Mouse (Mus musculus) spleen, postnatal 10 days (tissue): ENCODE measurements around the gene Gm21973.

Experiments used
- DNase-seq, 2 experiments: peaks; one replicate each; pipeline ENCODE4 v3.0.0; 2021 to 2022; ENCODE audit warnings: low spot score in 2 of 2

Gene Gm21973

DNA sequence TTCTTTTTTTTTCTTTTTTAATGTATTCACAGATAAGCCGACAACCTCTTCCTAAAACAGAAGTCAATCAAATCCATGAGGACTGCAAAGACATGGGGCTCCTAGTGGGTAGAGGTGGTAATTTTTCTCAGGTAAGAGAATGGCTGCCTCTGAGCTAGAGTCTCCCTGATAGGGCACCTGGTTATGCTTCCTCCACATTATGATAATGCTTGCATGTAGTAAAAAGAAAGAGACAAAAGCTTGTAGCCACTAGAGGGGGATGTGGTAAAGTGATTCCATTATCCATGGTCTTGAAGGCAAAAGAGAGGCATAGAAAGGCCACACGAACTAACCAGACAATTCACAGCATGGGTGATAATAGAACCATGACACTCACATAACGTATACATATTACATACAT lies 75.2 kb downstream of the Gm21973 start:
- DNase-seq = no peak

DNA sequence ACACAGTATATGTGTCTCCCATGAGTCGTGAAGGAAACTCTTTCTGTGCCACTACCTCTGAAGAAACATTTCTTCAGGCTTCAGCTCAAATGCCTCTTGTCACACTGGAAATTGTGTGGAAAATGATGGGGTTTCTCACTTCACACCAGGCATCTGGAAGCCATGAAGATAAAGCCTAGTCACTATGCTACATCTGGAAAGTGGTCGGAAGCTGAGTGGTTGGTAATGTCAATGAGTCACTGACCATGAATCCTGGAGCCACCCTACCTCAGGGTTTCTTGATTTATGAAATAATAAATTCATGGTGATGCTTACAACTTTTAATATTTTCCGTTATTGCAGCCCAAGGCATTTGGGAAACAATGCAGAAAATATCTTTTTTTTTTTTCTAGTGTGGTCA lies 84.7 kb downstream of the Gm21973 start:
- no peak for DNase-seq

DNA sequence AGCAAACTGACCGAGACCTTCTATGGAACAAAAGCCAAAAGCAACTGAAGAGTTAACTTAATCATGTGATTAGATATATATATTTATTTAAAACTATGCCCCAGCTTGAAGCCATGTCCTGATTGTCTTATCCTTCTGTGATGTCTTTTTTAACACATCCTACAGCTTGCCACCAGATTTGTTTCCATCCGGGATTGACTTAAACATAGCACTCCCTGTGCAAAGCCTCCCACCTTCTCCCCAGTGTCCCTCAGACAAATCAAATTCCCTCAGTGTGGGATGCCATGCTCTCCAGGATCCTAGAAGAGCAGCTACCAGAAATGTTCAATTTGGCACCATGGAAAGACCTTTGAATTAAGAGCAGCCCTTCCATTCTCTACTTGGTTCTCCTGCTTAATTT lies 85.7 kb downstream of the Gm21973 start:
- no peak for DNase-seq

DNA sequence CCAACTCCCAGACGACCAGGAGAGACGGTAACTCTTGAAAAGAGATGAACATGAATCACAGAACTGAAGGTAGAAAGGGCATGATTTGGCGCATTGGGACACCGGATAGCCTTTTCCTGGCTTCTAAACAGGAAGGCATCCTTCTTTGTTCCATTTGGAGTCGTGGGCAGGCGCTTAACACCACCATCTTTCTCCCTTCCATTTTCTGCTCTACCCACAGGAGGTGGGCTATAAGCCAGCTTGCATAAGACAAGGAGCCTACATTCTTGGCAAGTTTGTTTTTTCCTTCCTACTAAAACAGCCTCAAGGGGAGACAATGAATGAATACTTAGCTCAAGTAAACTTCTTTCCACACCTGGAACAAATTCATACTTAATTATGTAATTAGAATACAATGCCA lies 88.5 kb downstream of the Gm21973 start:
- DNase-seq = no peak

DNA sequence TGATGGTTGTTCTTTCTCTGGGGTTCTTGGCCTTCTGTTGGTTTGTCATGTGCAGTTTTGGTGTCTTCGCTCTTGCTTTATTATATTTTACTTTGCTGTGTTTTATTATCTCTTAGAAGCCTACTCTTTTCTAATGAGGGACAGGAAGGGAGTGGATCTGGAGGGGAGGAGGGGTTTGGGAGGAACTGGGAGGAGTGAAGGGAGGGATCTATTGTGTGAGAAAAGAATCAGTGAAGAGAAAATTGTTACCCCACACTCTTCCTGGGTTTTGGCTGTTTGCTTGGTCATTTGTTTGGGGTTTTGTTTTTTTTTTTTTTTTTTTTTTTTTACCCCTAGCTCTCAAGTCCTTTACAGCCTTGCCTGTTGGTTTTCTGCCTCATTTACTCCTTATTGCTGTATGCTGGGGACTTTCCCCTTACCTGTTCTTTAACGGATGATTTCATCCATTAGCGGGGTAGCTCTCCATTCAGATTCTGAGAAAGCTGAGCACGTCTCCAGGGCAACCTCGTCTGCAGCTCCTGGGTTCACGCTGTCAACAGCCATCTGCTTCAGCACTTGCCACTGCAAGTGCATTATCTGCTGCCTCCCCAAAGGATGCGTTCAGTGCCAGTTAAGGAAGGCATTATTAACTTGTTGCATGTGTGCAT lies 96.1 kb downstream of the Gm21973 start:
- no peak for DNase-seq

DNA sequence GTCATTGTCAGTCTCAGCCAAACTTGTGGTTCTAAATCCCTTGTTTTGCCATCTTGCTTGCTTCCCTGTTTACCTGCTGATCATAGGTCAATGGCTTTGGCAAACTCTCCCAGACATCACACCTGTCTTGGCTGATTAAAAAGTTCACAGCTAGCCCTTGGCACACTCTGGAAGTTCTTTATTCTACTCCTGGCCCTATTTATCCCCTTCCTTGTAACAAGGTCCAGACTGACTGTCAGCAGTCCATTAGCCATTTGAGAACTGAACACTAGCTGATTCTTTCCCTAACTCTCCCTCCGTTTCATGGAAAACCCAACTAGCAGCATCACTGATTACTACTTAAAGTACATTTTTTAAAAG lies 96.6 kb downstream of the Gm21973 start:
- no peak for DNase-seq
